Mouse (Mus musculus): Measurements from ENCODE around the gene Aldh3a1. TPM values are rescaled to one million over a fixed set of nuclear protein-coding genes. Genes with fewer than 3 reads are reported as not detected.

Aldh3a1 gene
- polyA plus RNA-seq, 1 experiment from 2014 or later: 1.5 TPM

GRCm38 (mm10) chr11:61199620-61200362, 7.5 kb upstream of the Aldh3a1 start:
- 0 out of 2 replicates have a peak, but pooled peaks cover under 1% of the 10 kb centered on the region for H3K27me3 ChIP-seq
- peaks cover 17% of the 10 kb centered on the region for H3K4me1 ChIP-seq
- H3K9ac ChIP-seq: no peak overlapping the region
- H3K9me3 ChIP-seq: no peaks in the 10 kb centered on the region
- WGBS: 43% methylated on average over 4 of the region's 4 CpGs
- no peak for ATAC-seq (ENCODE audit: insufficient number of reproducible peaks, low FRiP score, low TSS enrichment, low read depth)
- H3K36me3 ChIP-seq: no peaks in the 10 kb centered on the region
- no peak overlapping the region for H3K4me3 ChIP-seq
- no peak overlapping the region for H3K4me2 ChIP-seq
- H3K27ac ChIP-seq: no peak overlapping the region

DNA sequence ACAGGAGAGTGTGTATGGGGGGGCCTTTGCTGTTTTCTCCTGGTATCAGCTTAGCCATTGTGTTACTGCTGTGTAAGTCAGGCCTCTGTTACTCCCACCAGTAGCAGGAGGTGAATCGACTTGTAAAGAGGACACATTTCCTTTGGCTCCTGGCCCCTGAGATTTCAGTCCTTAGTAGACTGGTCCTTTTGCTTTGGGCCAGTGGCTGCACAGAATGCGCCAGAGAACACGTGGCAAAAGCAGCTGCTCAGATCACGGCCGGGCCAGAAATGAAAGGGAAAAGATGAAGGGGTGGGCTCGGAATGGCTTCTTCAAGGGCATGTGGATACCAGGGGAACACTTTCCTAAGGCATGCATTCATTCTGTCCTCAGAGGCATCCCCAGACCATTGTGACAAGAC, 5.2 kb upstream of the Aldh3a1 start:
- Histone ChIP-seq H3K4me2 (no peak overlapping the region), H3K9ac (no peak overlapping the region), H3K9me3 (no peaks in the 10 kb centered on the region), H3K27ac (no peak overlapping the region), H3K4me3 (no peak overlapping the region), H3K4me1 (peaks cover 25% of the 10 kb centered on the region), H3K36me3 (no peaks in the 10 kb centered on the region), H3K27me3 (no peaks in the 10 kb centered on the region)
- WGBS: 54% methylated on average over 6 of the region's 6 CpGs
- no peak for ATAC-seq (ENCODE audit: insufficient number of reproducible peaks, low FRiP score, low TSS enrichment, low read depth)

DNA sequence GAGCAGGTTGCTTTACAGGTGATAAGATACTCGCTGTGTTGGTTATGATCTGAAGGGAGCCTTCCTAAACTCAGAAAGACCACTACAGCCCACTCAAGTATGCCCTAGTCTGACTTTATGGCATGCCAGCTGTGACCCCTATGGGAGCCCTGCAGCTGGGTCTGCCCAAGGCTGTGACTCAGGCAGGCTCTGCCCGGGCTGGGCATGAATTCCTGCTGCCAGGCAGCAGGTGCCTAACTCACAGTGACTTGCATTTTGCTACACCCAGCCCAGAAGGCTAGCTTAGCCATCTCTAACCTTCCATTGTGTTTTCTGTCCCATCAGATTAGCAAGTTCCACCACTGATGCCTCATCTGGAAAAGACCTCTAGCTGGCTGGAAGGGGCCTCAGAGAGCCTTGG, 4.5 kb upstream of the Aldh3a1 start:
- Histone ChIP-seq H3K9me3 (no peaks in the 10 kb centered on the region), H3K4me2 (no peak overlapping the region), H3K27ac (no peak overlapping the region), H3K4me1 (peaks cover 26% of the 10 kb centered on the region), H3K9ac (no peak overlapping the region), H3K27me3 (no peaks in the 10 kb centered on the region), H3K4me3 (no peak overlapping the region), H3K36me3 (no peaks in the 10 kb centered on the region)
- ATAC-seq (ENCODE audit: insufficient number of reproducible peaks, low FRiP score, low TSS enrichment, low read depth): no peak
- 76% methylated on average over 2 of the region's 2 CpGs for WGBS

GRCm38 (mm10) chr11:61205167-61205950, 2.0 kb upstream of the Aldh3a1 start:
- Histone ChIP-seq H3K9me3 (no peaks in the 10 kb centered on the region), H3K4me2 (no peak overlapping the region), H3K9ac (no peak overlapping the region), H3K27me3 (no peaks in the 10 kb centered on the region), H3K4me3 (no peak overlapping the region), H3K36me3 (no peaks in the 10 kb centered on the region), H3K4me1 (peaks cover 23% of the 10 kb centered on the region), H3K27ac (no peak overlapping the region)
- no peak for ATAC-seq (ENCODE audit: insufficient number of reproducible peaks, low FRiP score, low TSS enrichment, low read depth)
- 90% methylated on average over 10 of the region's 10 CpGs for WGBS

GRCm38 (mm10) chr11:61206136-61206535, 1.2 kb upstream of the Aldh3a1 start:
- H3K4me2 ChIP-seq: no peak overlapping the region
- no peak overlapping the region for H3K9ac ChIP-seq
- no peak for ATAC-seq (ENCODE audit: insufficient number of reproducible peaks, low FRiP score, low TSS enrichment, low read depth)
- no peak overlapping the region for H3K27ac ChIP-seq
- no peak overlapping the region for H3K4me3 ChIP-seq
- no peaks in the 10 kb centered on the region for H3K36me3 ChIP-seq
- H3K4me1 ChIP-seq: peaks cover 23% of the 10 kb centered on the region
- 93% methylated on average over 3 of the region's 3 CpGs for WGBS
- no peaks in the 10 kb centered on the region for H3K27me3 ChIP-seq
- H3K9me3 ChIP-seq: no peaks in the 10 kb centered on the region

- ATAC-seq (ENCODE audit: insufficient number of reproducible peaks, low FRiP score, low TSS enrichment, low read depth): no peak
- Histone ChIP-seq H3K9me3 (no peaks in the 10 kb centered on the region), H3K27me3 (peaks cover 16% of the 10 kb centered on the region; the same call in 1 of the 2 replicates), H3K36me3 (no peaks in the 10 kb centered on the region), H3K4me2 (no peak overlapping the region), H3K4me1 (peaks cover 31% of the 10 kb centered on the region), H3K4me3 (no peak overlapping the region), H3K27ac (peak overlapping the region; percentile 47; the same call in 1 of the 2 replicates), H3K9ac (no peak overlapping the region)
- WGBS: 69% methylated on average over 10 of the region's 10 CpGs
These were observed 979 bp downstream of the Aldh3a1 start for GRCm38 (mm10) chr11:61208316-61208715.

DNA sequence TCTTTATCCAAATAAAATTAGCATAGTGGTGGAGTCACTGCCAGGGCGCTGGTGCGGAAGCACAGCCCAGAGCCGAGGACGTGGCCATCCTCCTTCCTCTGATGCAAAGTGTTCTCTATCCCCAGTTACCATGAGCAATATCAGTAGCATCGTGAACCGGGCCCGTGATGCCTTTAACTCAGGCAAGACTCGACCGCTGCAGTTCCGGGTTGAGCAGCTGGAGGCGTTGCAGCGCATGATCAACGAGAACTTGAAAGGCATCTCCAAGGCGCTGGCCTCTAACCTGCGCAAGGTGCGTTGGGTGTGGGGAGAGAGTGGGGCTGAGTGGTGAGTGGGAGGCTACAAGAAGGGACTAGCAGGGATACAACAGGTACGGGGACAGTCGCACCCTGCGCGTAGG, 4.8 kb downstream of the Aldh3a1 start:
- Histone ChIP-seq H3K4me1 (peaks cover 23% of the 10 kb centered on the region), H3K9me3 (no peaks in the 10 kb centered on the region), H3K27me3 (peaks cover 17% of the 10 kb centered on the region; the same call in 1 of the 2 replicates), H3K27ac (no peak overlapping the region), H3K4me3 (no peak overlapping the region), H3K9ac (no peak overlapping the region), H3K36me3 (no peaks in the 10 kb centered on the region), H3K4me2 (no peak overlapping the region)
- no peak for ATAC-seq (ENCODE audit: insufficient number of reproducible peaks, low FRiP score, low TSS enrichment, low read depth)
- WGBS: 37% methylated on average over 20 of the region's 20 CpGs

DNA sequence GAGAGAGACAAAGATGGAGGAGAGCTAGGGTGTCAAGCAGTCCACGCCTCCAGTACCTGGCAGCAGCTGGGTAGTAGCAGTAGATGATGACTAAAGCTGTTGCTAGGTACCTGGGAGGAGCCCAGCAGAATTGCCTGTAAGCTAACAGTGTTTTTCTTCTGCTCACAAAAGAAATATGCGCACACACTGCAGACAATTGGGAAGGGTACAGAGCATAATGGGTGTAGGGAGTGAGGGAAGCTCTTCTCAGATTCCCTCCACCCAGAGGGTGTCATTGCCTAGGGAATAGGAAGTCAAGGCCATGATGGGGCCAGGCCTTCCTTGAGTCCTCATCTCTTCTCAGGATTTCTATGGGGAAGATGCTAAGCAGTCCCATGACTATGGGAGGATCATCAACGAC, 8.6 kb downstream of the Aldh3a1 start:
- H3K36me3 ChIP-seq: no peaks in the 10 kb centered on the region
- peaks cover 17% of the 10 kb centered on the region; the same call in 1 of the 2 replicates for H3K27me3 ChIP-seq
- H3K9me3 ChIP-seq: no peaks in the 10 kb centered on the region
- H3K9ac ChIP-seq: no peak overlapping the region
- no peak overlapping the region for H3K27ac ChIP-seq
- no peak overlapping the region for H3K4me3 ChIP-seq
- no peak for ATAC-seq (ENCODE audit: insufficient number of reproducible peaks, low FRiP score, low TSS enrichment, low read depth)
- WGBS: 77% methylated on average over 3 of the region's 3 CpGs
- H3K4me1 ChIP-seq: peaks cover 7% of the 10 kb centered on the region; the same call in 1 of the 2 replicates
- no peak overlapping the region for H3K4me2 ChIP-seq

DNA sequence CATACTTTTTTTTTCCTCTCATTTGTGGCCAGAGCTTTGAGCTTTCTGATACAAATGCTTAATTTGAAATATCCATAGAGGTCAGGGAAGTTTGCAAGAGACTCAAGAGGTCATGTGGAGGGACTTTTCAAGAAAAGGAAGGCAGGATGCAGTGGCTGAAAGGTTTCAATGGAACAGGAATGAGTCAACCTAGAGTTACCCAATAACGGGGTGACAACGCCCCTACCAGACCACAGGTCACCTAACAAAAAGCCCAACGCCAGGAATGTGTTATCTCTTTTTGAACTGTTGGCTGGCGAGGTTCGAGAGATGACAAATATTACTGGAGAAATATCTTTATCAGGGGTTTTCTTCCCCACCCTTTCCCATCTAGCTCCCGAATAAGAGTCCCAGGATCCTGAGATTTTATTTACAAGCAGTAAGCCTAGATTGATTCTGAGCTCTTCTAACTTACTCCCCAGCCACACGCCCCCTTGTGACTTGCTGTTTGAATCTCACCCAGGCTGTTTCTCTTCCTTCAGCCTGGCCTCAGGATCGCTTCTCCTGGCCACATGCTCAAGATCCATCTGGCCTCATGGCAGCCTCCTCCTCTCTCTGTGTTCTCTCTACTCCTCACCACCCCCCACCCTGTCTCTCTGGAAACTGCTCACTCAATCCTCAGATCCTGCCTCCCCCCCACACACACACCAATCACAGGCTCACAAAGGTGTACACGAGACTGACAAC, 13.0 kb downstream of the Aldh3a1 start:
- 64% methylated on average over 9 of the region's 9 CpGs for WGBS
- Histone ChIP-seq H3K4me3 (no peak overlapping the region), H3K27ac (no peak overlapping the region), H3K4me2 (no peak overlapping the region), H3K9me3 (no peaks in the 10 kb centered on the region), H3K27me3 (no peaks in the 10 kb centered on the region), H3K9ac (no peak overlapping the region), H3K36me3 (no peaks in the 10 kb centered on the region), H3K4me1 (no peaks in the 10 kb centered on the region)
- no peak for ATAC-seq (ENCODE audit: insufficient number of reproducible peaks, low FRiP score, low TSS enrichment, low read depth)

GRCm38 (mm10) chr11:61222007-61222406, 14.7 kb downstream of the Aldh3a1 start:
- H3K27me3 ChIP-seq: no peaks in the 10 kb centered on the region
- no peaks in the 10 kb centered on the region for H3K36me3 ChIP-seq
- no peak overlapping the region for H3K4me2 ChIP-seq
- 52% methylated on average over 1 of the region's 1 CpGs for WGBS
- no peak overlapping the region for H3K27ac ChIP-seq
- no peaks in the 10 kb centered on the region for H3K9me3 ChIP-seq
- H3K4me1 ChIP-seq: peaks cover 3% of the 10 kb centered on the region
- H3K9ac ChIP-seq: no peak overlapping the region
- no peak overlapping the region for H3K4me3 ChIP-seq
- no peak for ATAC-seq (ENCODE audit: insufficient number of reproducible peaks, low FRiP score, low TSS enrichment, low read depth)

- WGBS: 71% methylated on average over 9 of the region's 9 CpGs
- H3K4me3 ChIP-seq: no peak overlapping the region
- no peak for ATAC-seq (ENCODE audit: insufficient number of reproducible peaks, low FRiP score, low TSS enrichment, low read depth)
- peaks cover 3% of the 10 kb centered on the region for H3K4me1 ChIP-seq
- no peak overlapping the region for H3K9ac ChIP-seq
- H3K9me3 ChIP-seq: no peaks in the 10 kb centered on the region
- H3K27me3 ChIP-seq: no peaks in the 10 kb centered on the region
- no peak overlapping the region for H3K27ac ChIP-seq
- H3K4me2 ChIP-seq: no peak overlapping the region
- no peaks in the 10 kb centered on the region for H3K36me3 ChIP-seq
These were observed 15.8 kb downstream of the Aldh3a1 start for GRCm38 (mm10) chr11:61222971-61223745.

Measured in limb, embryonic 15.5 days (tissue).